In the genomic region with DNA sequence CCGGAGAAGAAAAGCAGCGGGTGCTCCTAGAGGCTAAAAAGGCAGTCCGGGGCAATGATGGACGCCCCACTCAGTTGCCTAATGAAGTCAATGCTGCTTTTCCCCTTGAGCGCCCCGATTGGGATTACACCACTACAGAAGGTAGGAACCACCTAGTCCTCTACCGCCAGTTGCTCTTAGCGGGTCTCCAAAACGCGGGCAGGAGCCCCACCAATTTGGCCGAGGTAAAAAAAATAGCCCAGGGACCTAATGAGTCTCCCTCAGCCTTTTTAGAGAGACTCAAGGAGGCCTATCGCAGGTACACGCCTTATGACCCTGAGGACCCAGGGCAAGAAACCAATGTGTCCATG, we compare ENCODE assay signal across 9 mouse cellular contexts. TPM values are rescaled to one million over a fixed set of nuclear protein-coding genes. Genes with fewer than 3 reads are reported as not detected.
A peak's percentile ranks its signal among the peaks of the same experiment; 100 is the strongest.
DNase-seq lines count a peak whose midpoint lies in the region; ATAC-seq and TF ChIP-seq lines count a peak whose summit lies in the region.
"Not testable (repeated sequence)": the region's sequence is repeated elsewhere in the genome, so short reads cannot be mapped to it uniquely, and the experiment has no call there.
"Had no signal": no experiment of that assay in that cellular context is flagged by ENCODE, and none has a peak within 500 bp of the region (broad histone marks: within the 10 kb centered on the region; RNA-seq: fewer than 3 reads in every experiment).

No protein-coding gene starts in this region.

- not testable (repeated sequence) for ATAC-seq in forebrain, postnatal 0 days; lung, postnatal 0 days; neural tube, embryonic 13.5 days (ENCODE audit: low read depth)

- not testable (repeated sequence) for TF ChIP-seq EP300 in lung, postnatal 0 days (IDR thresholded peaks at IDR 0.05)

- peak overlapping the region; percentile 49 for H3K4me2 ChIP-seq in forebrain, postnatal 0 days (ENCODE audit: low read depth)
- H3K4me2 ChIP-seq in lung, postnatal 0 days (replicated peaks; ENCODE audit: low read depth, low read length) = peak overlapping the region; percentile 52
- peak overlapping the region; percentile 57 for H3K4me2 ChIP-seq in neural tube, embryonic 13.5 days

- not testable (repeated sequence) for TF ChIP-seq CTCF in forebrain, postnatal 0 days (IDR thresholded peaks at IDR 0.05; ENCODE audit: low read depth); kidney, adult 2 months (conservative IDR thresholded peaks at IDR 0.05; ENCODE audit: insufficient read depth, insufficient read length, low read depth, low read length); liver, adult 2 months (IDR thresholded peaks at IDR 0.05; ENCODE audit: low read depth, low read length); lung, postnatal 0 days (IDR thresholded peaks at IDR 0.05)

- not testable (repeated sequence) for H3K36me3 ChIP-seq in embryonic facial prominence, embryonic 10.5 days (replicated peaks); forebrain, postnatal 0 days (ENCODE audit: insufficient read depth); hindbrain, embryonic 10.5 days; kidney, adult 2 months (ENCODE audit: control insufficient read depth, insufficient read depth, low read length); liver, adult 2 months (ENCODE audit: control insufficient read depth, insufficient read depth, low read length); lung, postnatal 0 days (ENCODE audit: insufficient read depth, low read length); neural tube, embryonic 13.5 days

- DNase-seq in embryonic facial prominence, embryonic 10.5 days (ENCODE audit: low spot score); forebrain, postnatal 0 days; hindbrain, embryonic 10.5 days (ENCODE audit: low spot score); kidney, adult 2 months; liver, adult 2 months (ENCODE audit: extremely low read depth, low read depth, low spot score); lung, postnatal 0 days (ENCODE audit: low spot score): not testable (repeated sequence)

- H3K4me3 ChIP-seq in embryonic facial prominence, embryonic 10.5 days = peak overlapping the region; percentile 43; the same call in 1 of the 2 replicates
- peak overlapping the region; percentile 23; the same call in 1 of the 2 replicates for H3K4me3 ChIP-seq in forebrain, postnatal 0 days (ENCODE audit: low read depth, low read length)
- H3K4me3 ChIP-seq in hindbrain, embryonic 10.5 days = peak overlapping the region; percentile 45; the same call in 1 of the 2 replicates
- H3K4me3 ChIP-seq in kidney, adult 2 months (ENCODE audit: insufficient read depth, low read depth, low read length) = peak overlapping the region; percentile 65
- H3K4me3 ChIP-seq in liver, adult 2 months (ENCODE audit: insufficient read depth, low read depth, low read length) = peak overlapping the region; percentile 60
- peak overlapping the region; percentile 40 for H3K4me3 ChIP-seq in lung, postnatal 0 days (ENCODE audit: low read depth, low read length)
- H3K4me3 ChIP-seq in neural tube, embryonic 13.5 days = peak overlapping the region; percentile 42

- 30% methylated on average over 13 of the region's 13 CpGs for WGBS in embryonic facial prominence, embryonic 10.5 days
- 27% methylated on average over 9 of the region's 13 CpGs for whole genome bisulfite sequencing in forebrain, postnatal 0 days
- 26% methylated on average over 13 of the region's 13 CpGs for WGBS in hindbrain, embryonic 10.5 days
- 31% methylated on average over 12 of the region's 13 CpGs for WGBS in kidney, adult 2 months
- WGBS in liver, adult 2 months = 20% methylated on average over 10 of the region's 13 CpGs
- WGBS in lung, postnatal 0 days = 27% methylated on average over 8 of the region's 13 CpGs
- WGBS in neural tube, embryonic 13.5 days = 27% methylated on average over 12 of the region's 13 CpGs

- peaks cover 51% of the 10 kb centered on the region for H3K27me3 ChIP-seq in embryonic facial prominence, embryonic 10.5 days (replicated peaks; ENCODE audit: low read depth, poor library complexity, severe bottlenecking)
- H3K27me3 ChIP-seq in forebrain, postnatal 0 days (ENCODE audit: insufficient read depth, low read length); kidney, adult 2 months (replicated peaks; ENCODE audit: control insufficient read depth, insufficient read depth, low read length); liver, adult 2 months (ENCODE audit: control insufficient read depth, insufficient read depth, low read length); lung, postnatal 0 days (replicated peaks; ENCODE audit: insufficient read depth, low read length): not testable (repeated sequence)
- peaks cover 40% of the 10 kb centered on the region for H3K27me3 ChIP-seq in hindbrain, embryonic 10.5 days (ENCODE audit: insufficient read depth, poor library complexity, severe bottlenecking)
- H3K27me3 ChIP-seq in neural tube, embryonic 13.5 days = peaks cover 11% of the 10 kb centered on the region; the same call in 1 of the 2 replicates

- H3K9ac ChIP-seq in forebrain, postnatal 0 days = 0 out of 2 replicates have a peak overlapping the region, but pooled peaks have one; percentile 39
- H3K9ac ChIP-seq in liver, adult 2 months (ENCODE audit: low read depth, low read length) = peak overlapping the region; percentile 84
- H3K9ac ChIP-seq in lung, postnatal 0 days (replicated peaks; ENCODE audit: low read depth) = peak overlapping the region; percentile 43
- H3K9ac ChIP-seq in neural tube, embryonic 13.5 days = peak overlapping the region; percentile 66

- not testable (repeated sequence) for TF ChIP-seq POLR2A in kidney, adult 2 months (IDR thresholded peaks at IDR 0.05; ENCODE audit: low read depth, low read length); liver, adult 2 months (IDR thresholded peaks at IDR 0.05; ENCODE audit: extremely low read depth, insufficient read depth, low read length)

- not testable (repeated sequence) for H3K9me3 ChIP-seq in embryonic facial prominence, embryonic 10.5 days; forebrain, postnatal 0 days (ENCODE audit: low read length); hindbrain, embryonic 10.5 days; lung, postnatal 0 days (ENCODE audit: low read length); neural tube, embryonic 13.5 days

- H3K27ac ChIP-seq in embryonic facial prominence, embryonic 10.5 days (replicated peaks); forebrain, postnatal 0 days (ENCODE audit: low read depth, low read length); hindbrain, embryonic 10.5 days; lung, postnatal 0 days (ENCODE audit: low read length); neural tube, embryonic 13.5 days (replicated peaks): not testable (repeated sequence)
- H3K27ac ChIP-seq in kidney, adult 2 months (ENCODE audit: insufficient read depth, low read depth, low read length) = peak overlapping the region; percentile 81
- peak overlapping the region; percentile 81 for H3K27ac ChIP-seq in liver, adult 2 months (replicated peaks; ENCODE audit: insufficient read depth, low read depth, low read length)

- not testable (repeated sequence) for H3K79me2 ChIP-seq in liver, adult 2 months (ENCODE audit: control insufficient read depth, insufficient read depth, low read length)

- H3K4me1 ChIP-seq in embryonic facial prominence, embryonic 10.5 days; forebrain, postnatal 0 days (ENCODE audit: insufficient read depth); hindbrain, embryonic 10.5 days (replicated peaks); lung, postnatal 0 days (ENCODE audit: insufficient read depth, low read depth, low read length); neural tube, embryonic 13.5 days (replicated peaks): not testable (repeated sequence)
- H3K4me1 ChIP-seq in kidney, adult 2 months (ENCODE audit: control insufficient read depth, insufficient read depth, low read length) = peaks cover 18% of the 10 kb centered on the region; the same call in 1 of the 2 replicates
- H3K4me1 ChIP-seq in liver, adult 2 months (ENCODE audit: control insufficient read depth, insufficient read depth, low read length) = peaks cover 12% of the 10 kb centered on the region

RNA-seq across cellular contexts. Expression of gene Ykt6, which starts 52.3 kb away (rescaled TPM):
- polyA plus RNA-seq in embryonic facial prominence, embryonic 10.5 days (2016; fragmentation: Nextera tagmentation; extraction: Ambion mirVana) = 56.0 and 56.8 TPM in 2 replicates
- 181 and 195 TPM in 2 replicates for total RNA-seq in forebrain, postnatal 0 days (2014; rRNA removed)
- polyA plus RNA-seq in forebrain, postnatal 0 days (2015; fragmentation: Nextera tagmentation; extraction: Ambion mirVana) = 101 and 102 TPM in 2 replicates
- 53.4 and 54.5 TPM in 2 replicates for polyA plus RNA-seq in hindbrain, embryonic 10.5 days (2016; fragmentation: Nextera tagmentation; extraction: Ambion mirVana)
- polyA plus RNA-seq in kidney, adult 2 months (2012; rRNA removed) = 54.1 and 60.4 TPM in 2 replicates
- 41.6 and 41.8 TPM in 2 replicates for total RNA-seq in liver, adult 2 months (2014; rRNA removed)
- polyA plus RNA-seq in liver, adult 2 months (2012; rRNA removed) = 37.4 and 39.9 TPM in 2 replicates
- 40.2 and 40.9 TPM in 2 replicates for polyA plus RNA-seq in lung, postnatal 0 days (2015; fragmentation: Nextera tagmentation; extraction: Ambion mirVana)
- 68.9 and 71.2 TPM in 2 replicates for polyA plus RNA-seq in neural tube, embryonic 13.5 days (2015; fragmentation: Nextera tagmentation; extraction: Ambion mirVana)

RNA-seq across cellular contexts. Expression of gene Gck, which starts 57.9 kb away (rescaled TPM):
- polyA plus RNA-seq in embryonic facial prominence, embryonic 10.5 days (2016; fragmentation: Nextera tagmentation; extraction: Ambion mirVana) = 1.9 and 2.8 TPM in 2 replicates
- total RNA-seq in forebrain, postnatal 0 days (2014; rRNA removed) = 8.6 and 12.9 TPM in 2 replicates
- 7.1 and 7.2 TPM in 2 replicates for polyA plus RNA-seq in forebrain, postnatal 0 days (2015; fragmentation: Nextera tagmentation; extraction: Ambion mirVana)
- polyA plus RNA-seq in hindbrain, embryonic 10.5 days (2016; fragmentation: Nextera tagmentation; extraction: Ambion mirVana) = 2.5 and 3.8 TPM in 2 replicates
- 0.16 and 0.43 TPM in 2 replicates for polyA plus RNA-seq in kidney, adult 2 months (2012; rRNA removed)
- total RNA-seq in liver, adult 2 months (2014; rRNA removed) = 69.5 and 94.4 TPM in 2 replicates
- polyA plus RNA-seq in liver, adult 2 months (2012; rRNA removed) = 112 and 155 TPM in 2 replicates
- 1.2 and 2.1 TPM in 2 replicates for polyA plus RNA-seq in lung, postnatal 0 days (2015; fragmentation: Nextera tagmentation; extraction: Ambion mirVana)
- polyA plus RNA-seq in neural tube, embryonic 13.5 days (2015; fragmentation: Nextera tagmentation; extraction: Ambion mirVana) = 3.0 and 3.3 TPM in 2 replicates
- total RNA-seq: granulocyte monocyte progenitor cell, adult 5-6 weeks; megakaryocyte progenitor cell, adult 5-6 weeks had no signal

RNA-seq across cellular contexts. Expression of gene Camk2b, which starts 58.4 kb away (rescaled TPM):
- 0.75 and 1.6 TPM in 2 replicates for polyA plus RNA-seq in embryonic facial prominence, embryonic 10.5 days (2016; fragmentation: Nextera tagmentation; extraction: Ambion mirVana)
- total RNA-seq in forebrain, postnatal 0 days (2014; rRNA removed) = 271 and 284 TPM in 2 replicates
- 227 and 280 TPM in 2 replicates for polyA plus RNA-seq in forebrain, postnatal 0 days (2015; fragmentation: Nextera tagmentation; extraction: Ambion mirVana)
- 1.8 and 3.6 TPM in 2 replicates for polyA plus RNA-seq in hindbrain, embryonic 10.5 days (2016; fragmentation: Nextera tagmentation; extraction: Ambion mirVana)
- polyA plus RNA-seq in kidney, adult 2 months (2012; rRNA removed) = 5.1 and 6.2 TPM in 2 replicates
- 6.4 and 8.5 TPM in 2 replicates for total RNA-seq in liver, adult 2 months (2014; rRNA removed)
- polyA plus RNA-seq in liver, adult 2 months (2012; rRNA removed) = 2.9 and 8.1 TPM in 2 replicates
- polyA plus RNA-seq in lung, postnatal 0 days (2015; fragmentation: Nextera tagmentation; extraction: Ambion mirVana) = 2.9 TPM in 2 replicates
- 55.6 and 55.8 TPM in 2 replicates for polyA plus RNA-seq in neural tube, embryonic 13.5 days (2015; fragmentation: Nextera tagmentation; extraction: Ambion mirVana)

Comparison
In these comparisons a context has a peak if more than half of its experiments do, and no peak if none do; other contexts are left out.
1. RNA of gene Gck, which starts 57.9 kb away (polyA plus RNA-seq): 112 to 155 TPM in liver, adult 2 months; 7.1 to 7.2 TPM in forebrain, postnatal 0 days, 3.0 to 3.3 TPM in neural tube, embryonic 13.5 days, 1.9 to 2.8 TPM in embryonic facial prominence, embryonic 10.5 days, 2.5 to 3.8 TPM in hindbrain, embryonic 10.5 days, 1.2 to 2.1 TPM in lung, postnatal 0 days and 0.16 to 0.43 TPM in kidney, adult 2 months; every median in the first group is over 10 times any median in the second.
2. Peak in every context shown above with its lines, with median percentiles within 50 percentile points of each other: H3K4me3 ChIP-seq, H3K4me2 ChIP-seq and H3K9ac ChIP-seq.